Mouse (Mus musculus) lung, postnatal 0 days (tissue): ENCODE data around the gene Rcsd1. TPM values are rescaled to one million over a fixed set of nuclear protein-coding genes. Genes with fewer than 3 reads are reported as not detected.
A peak's percentile ranks its signal among the peaks of the same experiment; 100 is the strongest.
"Not testable (repeated sequence)": the region's sequence is repeated elsewhere in the genome, so short reads cannot be mapped to it uniquely, and the experiment has no call there.

Experiments
- ATAC-seq: fragments of 200-750 bp; cut with Nextera tagmentation; 2 replicates; pipeline ENCODE4 v1.8.0; 2017; ENCODE audit warnings: moderate library complexity
- DNase-seq: peaks from one replicate; pipeline ENCODE4 v3.0.0-alpha.2; 2016; ENCODE audit warnings: low spot score
- H3K27ac ChIP-seq: fragments of 300-500 bp; sonication (generic); 2 replicates; pipeline ENCODE4 v1.5.1; 2014; ENCODE audit warnings: antibody characterized with exemption, mild to moderate bottlenecking, low read length, mixed read lengths
- H3K27me3 ChIP-seq: fragments of 300-500 bp; sonication (generic); replicated peaks from 2 replicates; pipeline ENCODE4 v1.6.1; 2014; ENCODE audit warnings: low read length, mixed read lengths; ENCODE audit not compliant: insufficient read depth
- H3K36me3 ChIP-seq: fragments of 300-500 bp; sonication (generic); 2 replicates; pipeline ENCODE4 v1.6.1; 2014; ENCODE audit warnings: low read length, mixed read lengths; ENCODE audit not compliant: insufficient read depth
- H3K4me1 ChIP-seq: fragments of 300-500 bp; sonication (generic); 2 replicates; pipeline ENCODE4 v1.6.1; 2014; ENCODE audit warnings: antibody characterized with exemption, low read depth, low read length, mixed read lengths; ENCODE audit not compliant: insufficient read depth
- H3K4me2 ChIP-seq: fragments of 300-500 bp; sonication (generic); replicated peaks from 2 replicates; pipeline ENCODE4 v1.6.1; 2014; ENCODE audit warnings: low read depth, mild to moderate bottlenecking, low read length, moderate library complexity, mixed read lengths
- H3K4me3 ChIP-seq: fragments of 300-500 bp; sonication (generic); 2 replicates; pipeline ENCODE4 v1.5.1; 2014; ENCODE audit warnings: low read depth, low read length
- H3K9ac ChIP-seq: fragments of 300-500 bp; sonication (generic); replicated peaks from 2 replicates; pipeline ENCODE4 v1.6.1; 2014; ENCODE audit warnings: low read depth, mild to moderate bottlenecking
- H3K9me3 ChIP-seq: fragments of 300-500 bp; sonication (generic); 2 replicates; pipeline ENCODE4 v1.6.1; 2016; ENCODE audit warnings: low read length, mixed read lengths
- CTCF ChIP-seq: IDR thresholded peaks from 2 replicates; pipeline ENCODE4 v1.5.1; 2016; ENCODE audit warnings: antibody characterized with exemption, mild to moderate bottlenecking
- EP300 ChIP-seq: IDR thresholded peaks from 2 replicates; pipeline ENCODE4 v1.6.1; 2016; ENCODE audit warnings: antibody characterized with exemption, mild to moderate bottlenecking, control low read depth
- WGBS: fragments of 180-500 bp; shearing (Covaris S2); extraction: QIAGEN DNeasy Blood & Tissue Kit; methylation state at CpG from one replicate; pipeline ENCODE4 v1.1.7; 2014; 5-methylcytosine and 5-hydroxymethylcytosine counted together
- polyA plus RNA-seq: library from polyadenylated mRNA; unstranded; fragments of >200 nt; fragmentation: Nextera tagmentation; extraction: Ambion mirVana; gene quantifications from 2 replicates; pipeline ENCODE4 v1.2.1, GENCODE M21; 2015

Gene Rcsd1
- polyA plus RNA-seq, 1 experiment from 2014 or later = 49.6 TPM

- Histone ChIP-seq H3K27ac (peak overlapping the region; percentile 68; the same call in 1 of the 2 replicates), H3K4me3 (no peak overlapping the region), H3K27me3 (no peaks in the 10 kb centered on the region), H3K9me3 (no peaks in the 10 kb centered on the region), H3K36me3 (no peaks in the 10 kb centered on the region), H3K4me2 (peak overlapping the region; percentile 3; the same call in 1 of the 2 replicates), H3K9ac (0 out of 2 replicates have a peak overlapping the region, but pooled peaks have one; percentile 32), H3K4me1 (peaks cover 22% of the 10 kb centered on the region)
- DNase-seq (no peak), ATAC-seq (no peak)
- WGBS = 9% methylated on average over 8 of the region's 8 CpGs
- TF ChIP-seq EP300 = no peak
- no peak for TF ChIP-seq CTCF
Measured at GRCm38 (mm10) chr1:165686963-165687362, 22.6 kb downstream of the Rcsd1 start.

- Histone ChIP-seq H3K27ac (peak overlapping the region; percentile 68; the same call in 1 of the 2 replicates), H3K4me2 (0 out of 2 replicates have a peak overlapping the region, but pooled peaks have one; percentile 3), H3K27me3 (no peaks in the 10 kb centered on the region), H3K4me3 (no peak overlapping the region), H3K9ac (peak overlapping the region; percentile 32; the same call in 1 of the 2 replicates), H3K4me1 (peaks cover 22% of the 10 kb centered on the region), H3K36me3 (no peaks in the 10 kb centered on the region), H3K9me3 (no peaks in the 10 kb centered on the region)
- 33% methylated on average over 6 of the region's 6 CpGs for WGBS
- ATAC-seq = no peak
- DNase-seq = no peak
- no peak for TF ChIP-seq CTCF
- no peak for TF ChIP-seq EP300
Measured at GRCm38 (mm10) chr1:165686349-165686748, 23.2 kb downstream of the Rcsd1 start.

DNA sequence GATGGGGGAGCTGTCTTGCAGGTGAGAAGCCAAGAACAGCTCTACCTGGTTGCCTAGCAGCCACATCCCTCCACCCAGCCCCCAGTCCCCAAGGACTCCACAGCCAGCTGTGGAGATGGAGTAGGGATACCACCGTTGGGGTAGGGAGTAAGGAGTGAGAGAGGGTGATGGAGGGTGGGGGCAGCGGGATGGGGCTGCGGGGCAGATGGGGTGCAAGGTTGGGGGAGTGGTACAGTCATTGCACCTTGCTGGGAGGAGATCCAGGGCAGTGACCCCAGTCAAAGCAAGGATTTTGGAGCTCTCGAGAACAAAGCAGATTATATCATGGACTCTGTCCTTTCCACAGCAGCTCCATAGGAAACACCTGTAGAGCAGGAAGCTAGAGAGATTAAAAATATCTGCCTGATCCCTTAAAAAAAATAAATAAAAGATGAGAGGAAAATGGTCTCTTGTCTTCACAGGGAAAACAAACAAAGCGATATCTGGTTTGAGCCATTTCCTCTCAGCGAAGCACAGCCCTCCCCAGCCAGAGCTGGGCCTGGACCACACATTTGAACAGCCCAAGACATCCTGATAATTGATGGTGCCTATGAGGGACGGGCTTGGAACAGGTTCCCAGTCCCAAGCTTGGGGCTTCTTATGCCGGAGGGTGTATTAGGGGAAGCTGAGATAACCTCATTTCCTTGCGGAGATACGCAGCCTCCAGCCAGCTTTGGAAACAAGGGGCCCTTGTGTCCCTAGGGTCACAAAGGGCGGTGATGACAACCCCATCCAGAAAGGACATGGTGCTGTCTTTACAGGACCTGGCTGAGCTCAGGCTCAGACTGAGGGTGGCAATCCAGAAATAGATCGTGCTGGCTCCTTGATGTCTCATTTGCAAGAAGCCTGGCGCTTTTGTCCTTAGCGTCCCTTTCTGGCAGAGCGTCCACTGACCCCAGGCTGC lies 25.0 kb downstream of the Rcsd1 start:
- H3K36me3 ChIP-seq = no peaks in the 10 kb centered on the region
- no peak overlapping the region for H3K4me2 ChIP-seq
- TF ChIP-seq EP300 = peak; percentile 95
- TF ChIP-seq CTCF = no peak
- H3K27ac ChIP-seq = peak overlapping the region; percentile 73
- H3K27me3 ChIP-seq = no peaks in the 10 kb centered on the region
- H3K4me3 ChIP-seq = no peak overlapping the region
- H3K4me1 ChIP-seq = peaks cover 23% of the 10 kb centered on the region
- peak; percentile 62 for DNase-seq
- 48% methylated on average over 15 of the region's 15 CpGs for WGBS
- H3K9ac ChIP-seq = no peak overlapping the region
- no peaks in the 10 kb centered on the region for H3K9me3 ChIP-seq
- ATAC-seq = peak; percentile 90

GRCm38 (mm10) chr1:165682056-165682853 lies 27.3 kb downstream of the Rcsd1 start:
- no peak for TF ChIP-seq CTCF
- TF ChIP-seq EP300 = peak; percentile 42
- ATAC-seq = peak; percentile 29
- H3K36me3 ChIP-seq = no peaks in the 10 kb centered on the region
- no peak for DNase-seq
- H3K27ac ChIP-seq = peak overlapping the region; percentile 73
- H3K27me3 ChIP-seq = no peaks in the 10 kb centered on the region
- WGBS = 47% methylated on average over 18 of the region's 18 CpGs
- no peak overlapping the region for H3K4me3 ChIP-seq
- peaks cover 19% of the 10 kb centered on the region for H3K4me1 ChIP-seq
- no peak overlapping the region for H3K9ac ChIP-seq
- no peak overlapping the region for H3K4me2 ChIP-seq
- H3K9me3 ChIP-seq = no peaks in the 10 kb centered on the region

DNA sequence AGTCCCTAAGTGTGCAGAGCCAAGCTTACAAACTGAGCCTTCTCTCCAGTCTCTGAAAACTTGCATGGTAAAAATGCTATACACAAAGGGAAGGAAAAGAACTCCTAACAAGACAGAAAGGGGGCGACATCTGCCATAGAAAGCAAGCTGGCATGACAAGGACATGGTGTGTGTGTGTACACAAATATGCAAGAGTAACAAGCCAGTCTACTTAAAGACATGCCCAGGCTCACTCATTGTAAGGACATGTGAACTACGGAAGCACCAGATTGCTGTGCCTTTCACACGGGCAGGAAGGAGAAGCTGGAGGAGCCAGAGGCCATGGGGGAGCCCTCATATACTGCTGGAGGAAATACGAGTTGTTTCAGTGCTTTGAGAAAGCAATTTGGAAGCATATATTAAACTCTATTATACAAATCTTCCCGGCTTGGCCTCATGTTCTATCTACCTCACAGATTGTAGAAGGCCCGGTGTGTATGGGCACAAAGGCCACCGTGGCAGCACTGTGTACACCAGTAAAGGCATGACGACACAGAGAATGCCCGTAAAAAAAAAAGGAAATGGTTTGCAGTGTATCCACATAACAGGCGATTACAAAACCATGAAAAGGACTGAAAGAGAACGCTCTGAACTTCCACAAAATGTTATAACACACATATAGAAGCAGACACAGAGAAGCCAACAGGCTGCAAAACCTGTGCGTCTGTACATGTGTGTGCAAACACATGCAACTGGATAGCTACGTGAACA lies 28.3 kb downstream of the Rcsd1 start:
- H3K4me1 ChIP-seq = peaks cover 11% of the 10 kb centered on the region
- 52% methylated on average over 13 of the region's 13 CpGs for WGBS
- ATAC-seq (peak; percentile 16; the same call in 1 of the 2 replicates), DNase-seq (peak; percentile 52)
- H3K9me3 ChIP-seq = no peaks in the 10 kb centered on the region
- TF ChIP-seq CTCF (peak; percentile 73), EP300 (no peak)
- H3K4me3 ChIP-seq = no peak overlapping the region
- H3K27ac ChIP-seq = peak overlapping the region; percentile 73
- no peak overlapping the region for H3K9ac ChIP-seq
- H3K4me2 ChIP-seq = no peak overlapping the region
- H3K36me3 ChIP-seq = no peaks in the 10 kb centered on the region
- no peaks in the 10 kb centered on the region for H3K27me3 ChIP-seq

GRCm38 (mm10) chr1:165680086-165680485 lies 29.5 kb downstream of the Rcsd1 start:
- not testable (repeated sequence) for H3K9me3 ChIP-seq, DNase-seq, H3K9ac ChIP-seq, H3K4me3 ChIP-seq, H3K4me1 ChIP-seq, H3K27ac ChIP-seq, H3K36me3 ChIP-seq, H3K4me2 ChIP-seq, ATAC-seq, H3K27me3 ChIP-seq
